Mouse (Mus musculus): ENCODE results near the gene Cyp11a1. TPM values are rescaled to one million over a fixed set of nuclear protein-coding genes. Genes with fewer than 3 reads are reported as not detected.

The Cyp11a1 gene
- total RNA-seq, 2 experiments from 2014 or later, result 2.4 to 3.4 TPM

GRCm38 (mm10) chr9:58059920-58060319 is 53.7 kb downstream of the Cyp11a1 start:
- DNase-seq (ENCODE audit: extremely low spot score in 1 of 2, low spot score in 2 of 2), result no peak
- intact Hi-C loops (cut with DNase I), result no loop called here

GRCm38 (mm10) chr9:58060677-58061667 is 54.8 kb downstream of the Cyp11a1 start:
- DNase-seq (ENCODE audit: extremely low spot score in 1 of 2, low spot score in 2 of 2), result peak in 1 of 2 experiments; percentile 66
- intact Hi-C loops (cut with DNase I), result no loop called here

- no peak for DNase-seq (ENCODE audit: extremely low spot score in 1 of 2, low spot score in 2 of 2)
- intact Hi-C loops (cut with DNase I), result no loop called here
Observed at GRCm38 (mm10) chr9:58063531-58063930, 57.3 kb downstream of the Cyp11a1 start, which contains the start of gene Stra6. Stra6 (plus strand) TSS chr9:58063788.

GRCm38 (mm10) chr9:58065532-58065931 is 59.3 kb downstream of the Cyp11a1 start:
- no peak for DNase-seq (ENCODE audit: extremely low spot score in 1 of 2, low spot score in 2 of 2)
- intact Hi-C loops (cut with DNase I), result no loop called here

- intact Hi-C loops (cut with DNase I), result no loop called here
- DNase-seq (ENCODE audit: extremely low spot score in 1 of 2, low spot score in 2 of 2), result no peak
Observed at GRCm38 (mm10) chr9:58065977-58066730, 59.9 kb downstream of the Cyp11a1 start.

GRCm38 (mm10) chr9:58066731-58067095 is 60.5 kb downstream of the Cyp11a1 start:
- intact Hi-C loops (cut with DNase I), result no loop called here
- peak; percentile 59 to 83 for DNase-seq (ENCODE audit: extremely low spot score in 1 of 2, low spot score in 2 of 2)

- DNase-seq (ENCODE audit: extremely low spot score in 1 of 2, low spot score in 2 of 2), result no peak
- intact Hi-C loops (cut with DNase I), result no loop called here
Observed at GRCm38 (mm10) chr9:58067546-58067945, 61.3 kb downstream of the Cyp11a1 start.

- DNase-seq (ENCODE audit: extremely low spot score in 1 of 2, low spot score in 2 of 2), result no peak
- intact Hi-C loops (cut with DNase I), result no loop called here
Observed at GRCm38 (mm10) chr9:58074561-58074960, 68.3 kb downstream of the Cyp11a1 start.

Other genes starting within 250 kb of the Cyp11a1 start
- gene Clk3, start 240.6 kb upstream of the Cyp11a1 start, total RNA-seq (2021), result 10 to 100 TPM; 69.6 to 88.0 TPM
- gene Arid3b, start 169.6 kb upstream of the Cyp11a1 start, total RNA-seq (2021), result 1 to 10 TPM; 7.7 to 9.3 TPM
- 100 to 1,000 TPM in 1 of 2 experiments, 10 to 100 TPM in 1; 98.2 to 107 TPM for gene Ubl7, start 95.4 kb upstream of the Cyp11a1 start, total RNA-seq (2021)
- gene Sema7a, start 66.3 kb upstream of the Cyp11a1 start, total RNA-seq (2021), result 100 to 1,000 TPM; 127 to 132 TPM
- gene Stra6, start 57.4 kb downstream of the Cyp11a1 start, total RNA-seq (2021), result 10 to 100 TPM in 1 of 2 experiments, 1 to 10 TPM in 1; 10.0 to 10.9 TPM
- gene Ccdc33, start 112.4 kb downstream of the Cyp11a1 start, total RNA-seq (2021), result under 1 TPM; 0.43 to 0.47 TPM
- gene Islr, start 197.9 kb downstream of the Cyp11a1 start, total RNA-seq (2021), result 10 to 100 TPM; 14.0 to 14.3 TPM
- 100 to 1,000 TPM; 130 to 138 TPM for gene Islr2, start 197.9 kb downstream of the Cyp11a1 start, total RNA-seq (2021)
- gene Pml, start 243.4 kb downstream of the Cyp11a1 start, total RNA-seq (2021), result 10 to 100 TPM; 13.3 to 14.5 TPM
- 10 to 100 TPM; 89.0 to 93.1 TPM for gene Stoml1, start 246.8 kb downstream of the Cyp11a1 start, total RNA-seq (2021)

All from left cerebral cortex, postnatal 10 days (tissue).